8 mouse cellular contexts compared by ENCODE assay signal in the genomic region with DNA sequence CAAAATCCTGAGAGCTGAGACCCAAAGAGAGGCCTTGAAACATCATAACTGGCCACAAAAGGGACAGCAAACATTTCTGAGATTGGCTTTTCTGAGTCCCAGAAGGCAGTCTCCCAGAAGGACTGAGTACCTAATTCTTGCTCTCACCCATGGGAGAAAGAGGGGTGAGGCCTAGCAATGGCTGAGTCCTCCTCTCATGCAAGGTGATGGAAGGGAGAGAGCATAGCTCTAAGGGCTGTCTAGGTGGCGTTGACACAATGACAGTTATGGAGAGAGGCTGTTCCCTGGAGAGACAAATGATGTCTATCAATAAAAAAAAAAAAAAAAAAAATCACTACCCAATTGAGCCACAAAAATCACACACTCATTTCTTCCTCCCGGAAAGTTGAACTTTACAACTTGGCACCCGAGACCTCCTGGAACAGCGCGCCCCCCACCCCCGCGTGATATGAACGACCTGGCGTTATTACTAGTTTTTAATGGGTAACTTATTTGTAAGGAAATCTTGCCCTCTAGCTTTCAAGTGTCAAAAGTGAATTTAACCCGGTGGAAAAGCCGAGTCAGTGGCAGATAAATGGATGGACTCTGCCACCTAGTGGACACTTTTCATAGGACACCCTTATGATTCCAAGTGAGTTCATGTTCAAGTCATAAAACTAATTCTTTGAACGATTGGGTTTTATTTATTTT.
DNase-seq lines count a peak whose midpoint lies in the region; ATAC-seq and TF ChIP-seq lines count a peak whose summit lies in the region.

No protein-coding gene starts in this region.

- no peaks in the 10 kb centered on the region for H3K9me3 ChIP-seq in heart, embryonic 16.5 days (replicated peaks; ENCODE audit: control insufficient read depth, low read length)
- no peaks in the 10 kb centered on the region for H3K9me3 ChIP-seq in liver, embryonic 11.5 days (ENCODE audit: control insufficient read depth, low read length)
- no peaks in the 10 kb centered on the region for H3K9me3 ChIP-seq in neural tube, embryonic 12.5 days
- no peaks in the 10 kb centered on the region for H3K9me3 ChIP-seq in stomach, postnatal 0 days (ENCODE audit: control insufficient read depth, low read length)

- H3K27ac ChIP-seq in heart, embryonic 16.5 days (ENCODE audit: low read length): no peak overlapping the region
- H3K27ac ChIP-seq in liver, embryonic 11.5 days (ENCODE audit: low read depth, low read length): no peak overlapping the region
- no peak overlapping the region for H3K27ac ChIP-seq in neural tube, embryonic 12.5 days
- no peak overlapping the region for H3K27ac ChIP-seq in stomach, postnatal 0 days (replicated peaks)

- H3K36me3 ChIP-seq in heart, embryonic 16.5 days (ENCODE audit: control insufficient read depth, insufficient read depth): no peaks in the 10 kb centered on the region
- H3K36me3 ChIP-seq in liver, embryonic 11.5 days (ENCODE audit: control insufficient read depth, insufficient read depth, low read length): no peaks in the 10 kb centered on the region
- H3K36me3 ChIP-seq in neural tube, embryonic 12.5 days: no peaks in the 10 kb centered on the region
- H3K36me3 ChIP-seq in stomach, postnatal 0 days (ENCODE audit: control insufficient read depth, insufficient read depth, low read length): no peaks in the 10 kb centered on the region

- H3K27me3 ChIP-seq in heart, embryonic 16.5 days (ENCODE audit: control insufficient read depth, insufficient read depth, low read length): no peaks in the 10 kb centered on the region
- no peaks in the 10 kb centered on the region for H3K27me3 ChIP-seq in liver, embryonic 11.5 days (replicated peaks; ENCODE audit: control insufficient read depth, insufficient read depth, low read length)
- peaks cover 19% of the 10 kb centered on the region for H3K27me3 ChIP-seq in neural tube, embryonic 12.5 days (replicated peaks)
- H3K27me3 ChIP-seq in stomach, postnatal 0 days (ENCODE audit: control insufficient read depth, insufficient read depth, low read length): no peaks in the 10 kb centered on the region

- DNase-seq in B cell, adult 2 months: peak; percentile 75 to 81
- peak; percentile 63 to 73 for DNase-seq in adrenal gland, adult 18-20 months (ENCODE audit: low spot score in 2 of 2)
- DNase-seq in embryo, embryonic 10.5 days (ENCODE audit: low spot score): peak; percentile 91
- peak; percentile 81 for DNase-seq in kidney, postnatal 10 days
- DNase-seq in liver, embryonic 11.5 days (ENCODE audit: low spot score): peak; percentile 65
- peak; percentile 71 for DNase-seq in stomach, postnatal 0 days (ENCODE audit: low spot score)

- H3K4me1 ChIP-seq in heart, embryonic 16.5 days (ENCODE audit: control insufficient read depth, insufficient read depth, low read length): no peaks in the 10 kb centered on the region
- H3K4me1 ChIP-seq in liver, embryonic 11.5 days (replicated peaks; ENCODE audit: control insufficient read depth, insufficient read depth, low read length): peaks cover 4% of the 10 kb centered on the region; the same call in 1 of the 2 replicates
- 0 out of 2 replicates have a peak, but pooled peaks cover 7% of the 10 kb centered on the region for H3K4me1 ChIP-seq in neural tube, embryonic 12.5 days
- no peaks in the 10 kb centered on the region for H3K4me1 ChIP-seq in stomach, postnatal 0 days (replicated peaks; ENCODE audit: control insufficient read depth, insufficient read depth)

- no peak for TF ChIP-seq EP300 in stomach, postnatal 0 days (optimal IDR thresholded peaks at IDR 0.05)

- no peak overlapping the region for H3K4me3 ChIP-seq in heart, embryonic 16.5 days (ENCODE audit: low read length)
- H3K4me3 ChIP-seq in liver, embryonic 11.5 days (ENCODE audit: low read depth, low read length): no peak overlapping the region
- H3K4me3 ChIP-seq in neural tube, embryonic 12.5 days: no peak overlapping the region
- H3K4me3 ChIP-seq in stomach, postnatal 0 days (ENCODE audit: low read depth, low read length): no peak overlapping the region

- no peak overlapping the region for H3K9ac ChIP-seq in heart, embryonic 16.5 days (ENCODE audit: low read length)
- no peak overlapping the region for H3K9ac ChIP-seq in liver, embryonic 11.5 days (ENCODE audit: low read depth, low read length)
- no peak overlapping the region for H3K9ac ChIP-seq in neural tube, embryonic 12.5 days
- no peak overlapping the region for H3K9ac ChIP-seq in stomach, postnatal 0 days (ENCODE audit: low read length)

- peak overlapping the region; percentile 38 for H3K4me2 ChIP-seq in heart, embryonic 16.5 days (ENCODE audit: low read depth, low read length)
- peak overlapping the region; percentile 7; the same call in 1 of the 2 replicates for H3K4me2 ChIP-seq in liver, embryonic 11.5 days
- H3K4me2 ChIP-seq in neural tube, embryonic 12.5 days (replicated peaks): no peak overlapping the region
- no peak overlapping the region for H3K4me2 ChIP-seq in stomach, postnatal 0 days (replicated peaks; ENCODE audit: low read depth)

- WGBS in heart, embryonic 16.5 days: 12% methylated on average over 12 of the region's 12 CpGs
- 19% methylated on average over 12 of the region's 12 CpGs for WGBS in liver, embryonic 11.5 days
- 16% methylated on average over 12 of the region's 12 CpGs for WGBS in neural tube, embryonic 12.5 days
- WGBS in stomach, postnatal 0 days: 6% methylated on average over 12 of the region's 12 CpGs

- ATAC-seq in heart, embryonic 16.5 days (replicated peaks; ENCODE audit: extremely low read depth, insufficient read depth, low FRiP score): no peak
- peak; percentile 29; the same call in 1 of the 2 replicates for ATAC-seq in liver, embryonic 11.5 days (replicated peaks; ENCODE audit: low FRiP score)
- peak; percentile 35; the same call in 1 of the 2 replicates for ATAC-seq in neural tube, embryonic 12.5 days (ENCODE audit: low FRiP score, low read depth)
- ATAC-seq in stomach, postnatal 0 days (ENCODE audit: low FRiP score, low TSS enrichment): peak; percentile 29; the same call in 1 of the 2 replicates

- TF ChIP-seq CTCF in stomach, postnatal 0 days (IDR thresholded peaks at IDR 0.05; ENCODE audit: low read depth): peak; percentile 98

Comparison
In these comparisons a context has a peak if more than half of its experiments do, and no peak if none do; other contexts are left out.
1. H3K4me2 ChIP-seq: peak in heart, embryonic 16.5 days (single experiment) and liver, embryonic 11.5 days (single experiment); none in neural tube, embryonic 12.5 days (single experiment) and stomach, postnatal 0 days (single experiment).
2. Peak in every context shown above with its lines, with median percentiles within 50 percentile points of each other: DNase-seq.